Mouse (Mus musculus) ES-CJ7 (cell line): ENCODE data around the gene BC100530.
"Not testable (repeated sequence)": the region's sequence is repeated elsewhere in the genome, so short reads cannot be mapped to it uniquely, and the experiment has no call there.

Experiments used
- DNase-seq: peaks from one replicate; pipeline ENCODE4 v3.0.0; 2011; ENCODE audit warnings: low read depth, low spot score

Gene BC100530

GRCm38 (mm10) chr16:36367648-36368047 lies at the start of gene BC100530:
Gene BC100530 (minus strand): TSS chr16:36367748.
- DNase-seq, result not testable (repeated sequence)

GRCm38 (mm10) chr16:36408357-36408756 lies 40.8 kb upstream of the BC100530 start, which contains the start of gene Stfa2:
Gene Stfa2 (minus strand): TSS chr16:36408457.
- DNase-seq, result no peak

- DNase-seq, result no peak
Measured at GRCm38 (mm10) chr16:36389060-36389459, 21.5 kb upstream of the BC100530 start.

GRCm38 (mm10) chr16:36337171-36337570 lies 30.4 kb downstream of the BC100530 start:
- no peak for DNase-seq

DNA sequence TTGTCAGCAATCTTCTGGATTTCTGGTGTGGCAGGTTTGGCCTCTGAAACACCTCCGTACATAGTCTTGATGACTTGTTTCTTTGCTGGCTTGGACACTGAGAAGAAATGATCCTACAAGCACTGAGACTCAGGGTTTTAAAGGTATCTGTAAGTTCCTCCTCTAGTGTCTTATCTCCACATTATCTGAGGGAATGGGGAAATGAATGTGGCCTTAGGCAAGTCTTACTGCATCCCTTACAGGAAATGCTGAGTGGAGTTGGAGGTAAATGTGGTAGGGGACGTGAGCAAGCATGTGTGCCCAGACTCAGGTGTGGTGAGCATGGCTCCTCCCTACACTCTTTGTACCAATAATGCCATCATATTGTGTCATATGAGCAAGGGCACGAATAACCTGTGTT lies 33.3 kb downstream of the BC100530 start, which contains the start of gene BC117090:
Gene BC117090, minus strand, starts transcription at position 101 of the 400 bp plus-strand sequence.
- DNase-seq, result no peak

DNA sequence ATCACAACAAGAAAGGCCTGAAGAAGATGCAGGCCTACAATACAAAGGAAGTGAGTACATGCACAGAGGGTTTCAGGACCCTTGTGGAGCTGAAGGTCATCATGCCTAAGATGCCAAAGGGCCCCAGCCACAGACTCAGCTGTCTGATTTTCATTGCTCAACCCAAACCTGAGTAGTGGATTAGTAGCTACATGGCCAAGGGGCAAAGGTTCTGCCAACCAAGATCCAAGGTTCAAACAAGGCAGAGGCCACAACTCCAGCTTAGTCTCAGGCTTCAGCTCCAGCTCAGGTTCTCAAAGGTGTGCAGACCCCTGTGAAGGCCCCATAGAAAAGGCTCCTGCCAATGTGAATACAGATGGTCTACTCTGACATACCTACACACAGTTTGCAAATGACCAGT lies 48.3 kb downstream of the BC100530 start:
- DNase-seq, result no peak

- DNase-seq, result not testable (repeated sequence)
Measured at GRCm38 (mm10) chr16:36316111-36316510, 51.4 kb downstream of the BC100530 start.
